ENCODE assay signal across 8 mouse cellular contexts in the genomic region with DNA sequence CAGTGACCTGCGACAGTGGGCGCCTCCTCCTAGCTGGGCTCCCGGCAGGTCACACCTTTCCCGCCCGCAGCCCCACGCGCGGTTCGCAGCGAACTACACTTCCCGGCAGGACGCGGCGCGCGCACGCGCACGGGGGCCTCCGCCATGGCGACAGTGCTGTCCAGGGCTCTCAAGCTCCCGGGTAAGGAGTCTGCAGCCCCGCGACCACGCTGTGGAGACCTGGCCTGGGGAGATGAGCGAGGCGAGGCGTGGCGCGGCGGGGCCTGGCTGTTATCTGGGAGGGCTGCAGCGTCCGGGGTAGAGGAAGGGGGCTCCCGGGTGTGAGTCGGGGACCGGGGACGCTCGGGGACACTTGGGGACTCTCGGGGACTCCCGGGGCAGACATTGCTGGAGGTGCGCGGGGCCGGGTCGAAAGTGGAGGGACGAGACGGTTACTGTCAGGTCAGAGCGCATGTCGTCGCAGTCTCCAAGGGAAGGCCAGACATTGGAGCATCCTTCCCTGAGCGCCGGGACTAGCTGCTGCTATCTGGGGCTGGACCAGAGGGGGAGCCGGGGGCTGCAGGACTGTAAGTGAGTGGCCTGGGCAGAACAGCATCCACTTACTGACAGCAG. TPM values are rescaled to one million over a fixed set of nuclear protein-coding genes. Genes with fewer than 3 reads are reported as not detected.
DNase-seq lines count a peak whose midpoint lies in the region; ATAC-seq and TF ChIP-seq lines count a peak whose summit lies in the region.

A gene (plus strand): TSS at position 57 of the 612 bp plus-strand sequence.
A gene (minus strand): TSS at position 102 of the 612 bp plus-strand sequence.

- H3K36me3 ChIP-seq in hindbrain, embryonic 10.5 days, result no peaks in the 10 kb centered on the region
- no peaks in the 10 kb centered on the region for H3K36me3 ChIP-seq in lung, postnatal 0 days (ENCODE audit: insufficient read depth, low read length)

- H3K27me3 ChIP-seq in hindbrain, embryonic 10.5 days (ENCODE audit: insufficient read depth, poor library complexity, severe bottlenecking), result peaks cover 16% of the 10 kb centered on the region; the same call in 1 of the 2 replicates
- no peaks in the 10 kb centered on the region for H3K27me3 ChIP-seq in lung, postnatal 0 days (replicated peaks; ENCODE audit: insufficient read depth, low read length)

- peak within 1 kb of the TSS; percentile 95 for H3K27ac ChIP-seq in hindbrain, embryonic 10.5 days
- H3K27ac ChIP-seq in lung, postnatal 0 days (ENCODE audit: low read length), result no peak within 1 kb of the TSS

- H3K9me3 ChIP-seq in hindbrain, embryonic 10.5 days, result no peaks in the 10 kb centered on the region
- no peaks in the 10 kb centered on the region for H3K9me3 ChIP-seq in lung, postnatal 0 days (ENCODE audit: low read length)

- under 1% methylated on average over 52 of the region's 52 CpGs for WGBS in hindbrain, embryonic 10.5 days
- WGBS in lung, postnatal 0 days, result under 1% methylated on average over 50 of the region's 52 CpGs

- peaks cover 31% of the 10 kb centered on the region for H3K4me1 ChIP-seq in hindbrain, embryonic 10.5 days (replicated peaks)
- H3K4me1 ChIP-seq in lung, postnatal 0 days (ENCODE audit: insufficient read depth, low read depth, low read length), result no peaks in the 10 kb centered on the region; the same call in 1 of the 2 replicates

- peak; percentile 90 for ATAC-seq in lung, postnatal 0 days

- no peak for TF ChIP-seq EP300 in lung, postnatal 0 days (IDR thresholded peaks at IDR 0.05)

- peak within 1 kb of the TSS; percentile 91 for H3K4me3 ChIP-seq in hindbrain, embryonic 10.5 days
- H3K4me3 ChIP-seq in lung, postnatal 0 days (ENCODE audit: low read depth, low read length), result peak within 1 kb of the TSS; percentile 81

- DNase-seq in NIH3T3 (ENCODE audit: low read depth), result peak; percentile 72
- peak; percentile 91 for DNase-seq in cerebellum, adult 9-11 months
- peak; percentile 66 to 88 for DNase-seq in frontal cortex, adult 2 months (ENCODE audit: extremely low spot score in 1 of 2, low spot score in 1 of 2)
- DNase-seq in hindbrain, embryonic 10.5 days (ENCODE audit: low spot score), result peak; percentile 82
- DNase-seq in layer of hippocampus, postnatal 10 days (ENCODE audit: low spot score in 2 of 2), result peak; percentile 83 to 89
- DNase-seq in lung, postnatal 0 days (ENCODE audit: low spot score), result peak; percentile 75
- peak; percentile 85 for DNase-seq in ovary, postnatal 36 days (ENCODE audit: low spot score)
- peak; percentile 92 for DNase-seq in thymus, postnatal 14 days

- peak within 1 kb of the TSS; percentile 62 for H3K9ac ChIP-seq in lung, postnatal 0 days (replicated peaks; ENCODE audit: low read depth)

- peak; percentile 31 for TF ChIP-seq CTCF in lung, postnatal 0 days (IDR thresholded peaks at IDR 0.05)

- peak within 1 kb of the TSS; percentile 90 for H3K4me2 ChIP-seq in lung, postnatal 0 days (replicated peaks; ENCODE audit: low read depth, low read length)

RNA-seq across cellular contexts. Expression of the first gene that starts in this region (rescaled TPM):
- polyA plus RNA-seq in frontal cortex, adult 2 months (2012; rRNA removed), result 157 and 162 TPM in 2 replicates
- 24.5 and 28.0 TPM in 2 replicates for polyA plus RNA-seq in hindbrain, embryonic 10.5 days (2016; fragmentation: Nextera tagmentation; extraction: Ambion mirVana)
- 100 to 1,000 TPM; 112 to 127 TPM for total RNA-seq in layer of hippocampus, postnatal 10 days (2021)
- 5.7 and 6.1 TPM in 2 replicates for polyA plus RNA-seq in lung, postnatal 0 days (2015; fragmentation: Nextera tagmentation; extraction: Ambion mirVana)

RNA-seq across cellular contexts. Expression of the second gene that starts in this region (rescaled TPM):
- 34.4 and 38.2 TPM in 2 replicates for polyA plus RNA-seq in frontal cortex, adult 2 months (2012; rRNA removed)
- 6.3 and 9.0 TPM in 2 replicates for polyA plus RNA-seq in hindbrain, embryonic 10.5 days (2016; fragmentation: Nextera tagmentation; extraction: Ambion mirVana)
- total RNA-seq in layer of hippocampus, postnatal 10 days (2021), result 10 to 100 TPM; 44.2 to 44.6 TPM
- polyA plus RNA-seq in lung, postnatal 0 days (2015; fragmentation: Nextera tagmentation; extraction: Ambion mirVana), result 16.3 and 16.5 TPM in 2 replicates
